Mouse (Mus musculus): Measurements from ENCODE around the gene Gm813. TPM values are rescaled to one million over a fixed set of nuclear protein-coding genes. Genes with fewer than 3 reads are reported as not detected.
"Not testable (repeated sequence)": the region's sequence is repeated elsewhere in the genome, so short reads cannot be mapped to it uniquely, and the experiment has no call there.

Gm813 gene
- not detected in 2 replicates for total RNA-seq (2014; rRNA removed)
- polyA plus RNA-seq (2015; fragmentation: Nextera tagmentation; extraction: Ambion mirVana), result not detected in 2 replicates

GRCm38 (mm10) chr16:58616878-58617277 is at the start of gene Gm813:
Gene Gm813 (minus strand): TSS chr16:58616978.
- no peaks in the 10 kb centered on the region for H3K36me3 ChIP-seq (ENCODE audit: insufficient read depth, low read length)
- no peak for TF ChIP-seq CTCF (IDR thresholded peaks at IDR 0.05; ENCODE audit: low read depth)
- no peak within 1 kb of the TSS for H3K27ac ChIP-seq
- no peak for DNase-seq (ENCODE audit: low spot score)
- no peak within 1 kb of the TSS for H3K4me3 ChIP-seq (ENCODE audit: low read length)
- H3K4me1 ChIP-seq (ENCODE audit: insufficient read depth, low read length), result no peaks in the 10 kb centered on the region
- 86% methylated on average over 6 of the region's 6 CpGs for WGBS
- no peak within 1 kb of the TSS for H3K4me2 ChIP-seq (ENCODE audit: low read depth, low read length)
- H3K27me3 ChIP-seq (ENCODE audit: insufficient read depth, low read length), result no peaks in the 10 kb centered on the region
- no peaks in the 10 kb centered on the region for H3K9me3 ChIP-seq (ENCODE audit: low read length)
- no peak within 1 kb of the TSS for H3K9ac ChIP-seq (replicated peaks; ENCODE audit: low read length)
- ATAC-seq, result no peak

- not testable (repeated sequence) for H3K9me3 ChIP-seq (ENCODE audit: low read length); H3K4me2 ChIP-seq (ENCODE audit: low read depth, low read length); H3K27me3 ChIP-seq (ENCODE audit: insufficient read depth, low read length); ATAC-seq; DNase-seq (ENCODE audit: low spot score); H3K4me1 ChIP-seq (ENCODE audit: insufficient read depth, low read length); H3K9ac ChIP-seq (replicated peaks; ENCODE audit: low read length); H3K4me3 ChIP-seq (ENCODE audit: low read length); H3K27ac ChIP-seq; H3K36me3 ChIP-seq (ENCODE audit: insufficient read depth, low read length)
Observed at GRCm38 (mm10) chr16:58665137-58665536, 48.4 kb upstream of the Gm813 start.

- no peak overlapping the region for H3K4me2 ChIP-seq (ENCODE audit: low read depth, low read length)
- no peak for ATAC-seq
- no peak for TF ChIP-seq CTCF (IDR thresholded peaks at IDR 0.05; ENCODE audit: low read depth)
- no peaks in the 10 kb centered on the region for H3K36me3 ChIP-seq (ENCODE audit: insufficient read depth, low read length)
- no peaks in the 10 kb centered on the region for H3K9me3 ChIP-seq (ENCODE audit: low read length)
- no peaks in the 10 kb centered on the region for H3K4me1 ChIP-seq (ENCODE audit: insufficient read depth, low read length)
- H3K27me3 ChIP-seq (ENCODE audit: insufficient read depth, low read length), result no peaks in the 10 kb centered on the region
- no peak for DNase-seq (ENCODE audit: low spot score)
- no peak overlapping the region for H3K4me3 ChIP-seq (ENCODE audit: low read length)
- no peak overlapping the region for H3K27ac ChIP-seq
- WGBS, result 92% methylated on average over 2 of the region's 2 CpGs
- H3K9ac ChIP-seq (replicated peaks; ENCODE audit: low read length), result no peak overlapping the region
Observed at GRCm38 (mm10) chr16:58663816-58664215, 47.0 kb upstream of the Gm813 start.

GRCm38 (mm10) chr16:58663021-58663420 is 46.2 kb upstream of the Gm813 start:
- Histone ChIP-seq H3K36me3 (ENCODE audit: insufficient read depth, low read length) (no peaks in the 10 kb centered on the region), H3K9me3 (ENCODE audit: low read length) (no peaks in the 10 kb centered on the region), H3K27me3 (ENCODE audit: insufficient read depth, low read length) (no peaks in the 10 kb centered on the region), H3K4me1 (ENCODE audit: insufficient read depth, low read length) (no peaks in the 10 kb centered on the region), H3K4me2 (ENCODE audit: low read depth, low read length) (no peak overlapping the region), H3K9ac (replicated peaks; ENCODE audit: low read length) (no peak overlapping the region), H3K4me3 (ENCODE audit: low read length) (no peak overlapping the region), H3K27ac (no peak overlapping the region)
- TF ChIP-seq CTCF (IDR thresholded peaks at IDR 0.05; ENCODE audit: low read depth), result peak; percentile 71
- peak; percentile 68 for ATAC-seq
- peak; percentile 63 for DNase-seq (ENCODE audit: low spot score)
- 52% methylated on average over 5 of the region's 5 CpGs for WGBS

GRCm38 (mm10) chr16:58662287-58662791 is 45.6 kb upstream of the Gm813 start:
- H3K9me3 ChIP-seq (ENCODE audit: low read length), result no peaks in the 10 kb centered on the region
- ATAC-seq (no peak), DNase-seq (ENCODE audit: low spot score) (no peak)
- no peaks in the 10 kb centered on the region for H3K36me3 ChIP-seq (ENCODE audit: insufficient read depth, low read length)
- no peak overlapping the region for H3K9ac ChIP-seq (replicated peaks; ENCODE audit: low read length)
- H3K4me1 ChIP-seq (ENCODE audit: insufficient read depth, low read length), result no peaks in the 10 kb centered on the region
- no peak overlapping the region for H3K27ac ChIP-seq
- TF ChIP-seq CTCF (IDR thresholded peaks at IDR 0.05; ENCODE audit: low read depth), result no peak
- no peaks in the 10 kb centered on the region for H3K27me3 ChIP-seq (ENCODE audit: insufficient read depth, low read length)
- no peak overlapping the region for H3K4me2 ChIP-seq (ENCODE audit: low read depth, low read length)
- H3K4me3 ChIP-seq (ENCODE audit: low read length), result no peak overlapping the region

- Histone ChIP-seq H3K36me3 (ENCODE audit: insufficient read depth, low read length) (no peaks in the 10 kb centered on the region), H3K9me3 (ENCODE audit: low read length) (no peaks in the 10 kb centered on the region), H3K4me2 (ENCODE audit: low read depth, low read length) (no peak overlapping the region), H3K4me1 (ENCODE audit: insufficient read depth, low read length) (no peaks in the 10 kb centered on the region), H3K27ac (no peak overlapping the region), H3K4me3 (ENCODE audit: low read length) (no peak overlapping the region), H3K9ac (replicated peaks; ENCODE audit: low read length) (no peak overlapping the region), H3K27me3 (ENCODE audit: insufficient read depth, low read length) (no peaks in the 10 kb centered on the region)
- no peak for TF ChIP-seq CTCF (IDR thresholded peaks at IDR 0.05; ENCODE audit: low read depth)
- ATAC-seq (no peak), DNase-seq (ENCODE audit: low spot score) (no peak)
- 77% methylated on average over 5 of the region's 5 CpGs for WGBS
Observed at GRCm38 (mm10) chr16:58661826-58662225, 45.0 kb upstream of the Gm813 start.

- Histone ChIP-seq H3K4me1 (ENCODE audit: insufficient read depth, low read length) (no peaks in the 10 kb centered on the region), H3K27ac (no peak overlapping the region), H3K27me3 (ENCODE audit: insufficient read depth, low read length) (no peaks in the 10 kb centered on the region), H3K4me3 (ENCODE audit: low read length) (no peak overlapping the region), H3K9ac (replicated peaks; ENCODE audit: low read length) (no peak overlapping the region), H3K9me3 (ENCODE audit: low read length) (no peaks in the 10 kb centered on the region), H3K4me2 (ENCODE audit: low read depth, low read length) (no peak overlapping the region), H3K36me3 (ENCODE audit: insufficient read depth, low read length) (no peaks in the 10 kb centered on the region)
- no peak for DNase-seq (ENCODE audit: low spot score)
- WGBS, result 91% methylated on average over 6 of the region's 6 CpGs
- no peak for ATAC-seq
- no peak for TF ChIP-seq CTCF (IDR thresholded peaks at IDR 0.05; ENCODE audit: low read depth)
Observed at GRCm38 (mm10) chr16:58658668-58659067, 41.9 kb upstream of the Gm813 start.

Measured in hindbrain, postnatal 0 days (tissue).